Mouse (Mus musculus): ENCODE measurements around the gene Sirt2. TPM values are rescaled to one million over a fixed set of nuclear protein-coding genes. Genes with fewer than 3 reads are reported as not detected.
A peak's percentile ranks its signal among the peaks of the same experiment; 100 is the strongest.

Sirt2 gene
- 128 and 130 TPM in 2 replicates for polyA plus RNA-seq (2015; fragmentation: Nextera tagmentation; extraction: Ambion mirVana)

- Histone ChIP-seq H3K4me1 (ENCODE audit: control insufficient read depth, insufficient read depth, low read depth, low read length) (peaks cover 27% of the 10 kb centered on the region), H3K9me3 (ENCODE audit: control insufficient read depth, low read length) (no peaks in the 10 kb centered on the region), H3K27ac (ENCODE audit: low read depth, low read length) (peak within 1 kb of the TSS; percentile 66; the same call in 1 of the 2 replicates), H3K4me3 (ENCODE audit: low read length) (peak within 1 kb of the TSS; percentile 83), H3K9ac (ENCODE audit: low read depth, low read length) (peak within 1 kb of the TSS; percentile 83), H3K4me2 (ENCODE audit: low read length) (peak within 1 kb of the TSS; percentile 76), H3K27me3 (replicated peaks; ENCODE audit: control insufficient read depth, insufficient read depth, low read length) (no peaks in the 10 kb centered on the region), H3K36me3 (ENCODE audit: control insufficient read depth, insufficient read depth, low read length) (peaks cover 5% of the 10 kb centered on the region)
- ATAC-seq = peak; percentile 99
- WGBS = under 1% methylated on average over 45 of the region's 45 CpGs
These were observed at the start of gene Sirt2 for GRCm38 (mm10) chr7:28766173-28766879. Gene Sirt2, plus strand, starts transcription at chr7:28766735.

GRCm38 (mm10) chr7:28717726-28718125, 48.8 kb upstream of the Sirt2 start:
- no peak for ATAC-seq
- Histone ChIP-seq H3K27ac (ENCODE audit: low read depth, low read length) (no peak overlapping the region), H3K4me1 (ENCODE audit: control insufficient read depth, insufficient read depth, low read depth, low read length) (peaks cover 4% of the 10 kb centered on the region; the same call in 1 of the 2 replicates), H3K36me3 (ENCODE audit: control insufficient read depth, insufficient read depth, low read length) (no peaks in the 10 kb centered on the region), H3K27me3 (replicated peaks; ENCODE audit: control insufficient read depth, insufficient read depth, low read length) (no peaks in the 10 kb centered on the region), H3K9me3 (ENCODE audit: control insufficient read depth, low read length) (no peaks in the 10 kb centered on the region), H3K4me2 (ENCODE audit: low read length) (no peak overlapping the region), H3K9ac (ENCODE audit: low read depth, low read length) (no peak overlapping the region), H3K4me3 (ENCODE audit: low read length) (no peak overlapping the region)
- WGBS = 87% methylated on average over 10 of the region's 10 CpGs

- WGBS = 66% methylated on average over 4 of the region's 4 CpGs
- no peak overlapping the region for H3K27ac ChIP-seq (ENCODE audit: low read depth, low read length)
- no peaks in the 10 kb centered on the region for H3K27me3 ChIP-seq (replicated peaks; ENCODE audit: control insufficient read depth, insufficient read depth, low read length)
- no peak overlapping the region; the same call in 1 of the 2 replicates for H3K9ac ChIP-seq (ENCODE audit: low read depth, low read length)
- no peak overlapping the region for H3K4me3 ChIP-seq (ENCODE audit: low read length)
- H3K9me3 ChIP-seq (ENCODE audit: control insufficient read depth, low read length) = no peaks in the 10 kb centered on the region
- no peak for ATAC-seq
- H3K4me1 ChIP-seq (ENCODE audit: control insufficient read depth, insufficient read depth, low read depth, low read length) = peaks cover 4% of the 10 kb centered on the region; the same call in 1 of the 2 replicates
- H3K4me2 ChIP-seq (ENCODE audit: low read length) = no peak overlapping the region
- H3K36me3 ChIP-seq (ENCODE audit: control insufficient read depth, insufficient read depth, low read length) = no peaks in the 10 kb centered on the region
These were observed 47.4 kb upstream of the Sirt2 start for GRCm38 (mm10) chr7:28719159-28719558.

- Histone ChIP-seq H3K4me1 (ENCODE audit: control insufficient read depth, insufficient read depth, low read depth, low read length) (peaks cover 4% of the 10 kb centered on the region; the same call in 1 of the 2 replicates), H3K27me3 (replicated peaks; ENCODE audit: control insufficient read depth, insufficient read depth, low read length) (no peaks in the 10 kb centered on the region), H3K27ac (ENCODE audit: low read depth, low read length) (no peak overlapping the region), H3K9me3 (ENCODE audit: control insufficient read depth, low read length) (no peaks in the 10 kb centered on the region), H3K9ac (ENCODE audit: low read depth, low read length) (no peak overlapping the region), H3K4me3 (ENCODE audit: low read length) (no peak overlapping the region), H3K4me2 (ENCODE audit: low read length) (no peak overlapping the region), H3K36me3 (ENCODE audit: control insufficient read depth, insufficient read depth, low read length) (no peaks in the 10 kb centered on the region)
- ATAC-seq = no peak
- 90% methylated on average over 2 of the region's 2 CpGs for WGBS
These were observed 46.9 kb upstream of the Sirt2 start for GRCm38 (mm10) chr7:28719650-28720049.

- Histone ChIP-seq H3K9me3 (ENCODE audit: control insufficient read depth, low read length) (no peaks in the 10 kb centered on the region), H3K27me3 (replicated peaks; ENCODE audit: control insufficient read depth, insufficient read depth, low read length) (no peaks in the 10 kb centered on the region), H3K4me3 (ENCODE audit: low read length) (no peak overlapping the region), H3K4me2 (ENCODE audit: low read length) (no peak overlapping the region), H3K27ac (ENCODE audit: low read depth, low read length) (no peak overlapping the region), H3K4me1 (ENCODE audit: control insufficient read depth, insufficient read depth, low read depth, low read length) (peaks cover 4% of the 10 kb centered on the region; the same call in 1 of the 2 replicates), H3K9ac (ENCODE audit: low read depth, low read length) (no peak overlapping the region), H3K36me3 (ENCODE audit: control insufficient read depth, insufficient read depth, low read length) (no peaks in the 10 kb centered on the region)
- WGBS = 55% methylated on average over 3 of the region's 3 CpGs
- ATAC-seq = no peak
These were observed 45.6 kb upstream of the Sirt2 start for GRCm38 (mm10) chr7:28720753-28721537.

GRCm38 (mm10) chr7:28722079-28722478, 44.5 kb upstream of the Sirt2 start:
- WGBS = 92% methylated on average over 7 of the region's 7 CpGs
- H3K4me1 ChIP-seq (ENCODE audit: control insufficient read depth, insufficient read depth, low read depth, low read length) = no peaks in the 10 kb centered on the region
- H3K4me2 ChIP-seq (ENCODE audit: low read length) = no peak overlapping the region
- ATAC-seq = no peak
- H3K36me3 ChIP-seq (ENCODE audit: control insufficient read depth, insufficient read depth, low read length) = no peaks in the 10 kb centered on the region
- H3K9me3 ChIP-seq (ENCODE audit: control insufficient read depth, low read length) = no peaks in the 10 kb centered on the region
- no peak overlapping the region for H3K27ac ChIP-seq (ENCODE audit: low read depth, low read length)
- H3K27me3 ChIP-seq (replicated peaks; ENCODE audit: control insufficient read depth, insufficient read depth, low read length) = no peaks in the 10 kb centered on the region
- no peak overlapping the region for H3K4me3 ChIP-seq (ENCODE audit: low read length)
- no peak overlapping the region for H3K9ac ChIP-seq (ENCODE audit: low read depth, low read length)

GRCm38 (mm10) chr7:28724613-28725012, 41.9 kb upstream of the Sirt2 start:
- peaks cover 7% of the 10 kb centered on the region; the same call in 1 of the 2 replicates for H3K4me1 ChIP-seq (ENCODE audit: control insufficient read depth, insufficient read depth, low read depth, low read length)
- no peak for ATAC-seq
- H3K36me3 ChIP-seq (ENCODE audit: control insufficient read depth, insufficient read depth, low read length) = no peaks in the 10 kb centered on the region
- no peak overlapping the region for H3K9ac ChIP-seq (ENCODE audit: low read depth, low read length)
- H3K9me3 ChIP-seq (ENCODE audit: control insufficient read depth, low read length) = no peaks in the 10 kb centered on the region
- H3K27ac ChIP-seq (ENCODE audit: low read depth, low read length) = no peak overlapping the region
- no peaks in the 10 kb centered on the region for H3K27me3 ChIP-seq (replicated peaks; ENCODE audit: control insufficient read depth, insufficient read depth, low read length)
- H3K4me3 ChIP-seq (ENCODE audit: low read length) = no peak overlapping the region
- WGBS = 93% methylated on average over 2 of the region's 2 CpGs
- H3K4me2 ChIP-seq (ENCODE audit: low read length) = no peak overlapping the region

- Histone ChIP-seq H3K4me1 (ENCODE audit: control insufficient read depth, insufficient read depth, low read depth, low read length) (peaks cover 7% of the 10 kb centered on the region; the same call in 1 of the 2 replicates), H3K27ac (ENCODE audit: low read depth, low read length) (no peak overlapping the region), H3K4me3 (ENCODE audit: low read length) (no peak overlapping the region), H3K9me3 (ENCODE audit: control insufficient read depth, low read length) (peaks cover 7% of the 10 kb centered on the region), H3K27me3 (replicated peaks; ENCODE audit: control insufficient read depth, insufficient read depth, low read length) (no peaks in the 10 kb centered on the region), H3K36me3 (ENCODE audit: control insufficient read depth, insufficient read depth, low read length) (no peaks in the 10 kb centered on the region), H3K9ac (ENCODE audit: low read depth, low read length) (0 out of 2 replicates have a peak overlapping the region, but pooled peaks have one; percentile 19), H3K4me2 (ENCODE audit: low read length) (peak overlapping the region; percentile 36)
- WGBS = 9% methylated on average over 14 of the region's 14 CpGs
- ATAC-seq = peak; percentile 70
These were observed 39.9 kb upstream of the Sirt2 start for GRCm38 (mm10) chr7:28726600-28726999.

Data from hindbrain, embryonic 16.5 days (tissue).